Mouse (Mus musculus) megakaryocyte, embryonic 14.5 days (primary cell): ENCODE data around the gene Evpl.

Source experiments
- FLI1 ChIP-seq: IDR thresholded peaks from 2 replicates; pipeline ENCODE4 v1.6.1; 2012; ENCODE audit warnings: low read length, inconsistent platforms, mixed read lengths
- GATA1 ChIP-seq: IDR thresholded peaks from 3 replicates; pipeline ENCODE4 v1.6.1; 2012; ENCODE audit warnings: mixed read lengths, low read length, inconsistent platforms, borderline replicate concordance

DNA sequence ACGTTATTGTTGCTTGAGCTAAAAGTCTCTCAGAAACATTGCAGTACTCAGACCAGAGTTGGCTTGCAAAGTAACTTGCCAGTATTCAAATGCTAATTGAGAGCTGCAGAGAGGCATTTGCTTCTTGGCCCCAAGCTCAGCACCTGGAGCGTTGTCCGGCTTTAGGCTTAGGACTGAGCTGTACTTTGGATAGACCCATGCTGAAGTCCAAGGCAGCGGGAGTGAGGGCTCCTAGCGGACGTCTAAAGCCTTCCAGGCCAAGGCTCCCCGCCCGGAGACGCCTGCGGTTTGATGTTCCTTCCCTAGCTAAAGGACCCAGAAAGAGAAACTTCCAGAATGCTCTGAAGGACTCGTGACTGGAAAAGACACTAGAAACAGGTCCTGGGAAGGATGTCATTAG lies 44.2 kb upstream of the Evpl start:
- TF ChIP-seq GATA1 (no peak), FLI1 (no peak)
